Mouse (Mus musculus) regulatory T cell (primary cell): ENCODE results near the gene Mpst.

ENCODE experiments used
- in situ Hi-C: fragments of 300-600 bp; cut with MboI, MseI; formaldehyde crosslinking; loops from one replicate; pipeline ENCODE4 v1.15.1; 2025; ENCODE audit warnings: high pct_unique_total_duplicates

Mpst gene

DNA sequence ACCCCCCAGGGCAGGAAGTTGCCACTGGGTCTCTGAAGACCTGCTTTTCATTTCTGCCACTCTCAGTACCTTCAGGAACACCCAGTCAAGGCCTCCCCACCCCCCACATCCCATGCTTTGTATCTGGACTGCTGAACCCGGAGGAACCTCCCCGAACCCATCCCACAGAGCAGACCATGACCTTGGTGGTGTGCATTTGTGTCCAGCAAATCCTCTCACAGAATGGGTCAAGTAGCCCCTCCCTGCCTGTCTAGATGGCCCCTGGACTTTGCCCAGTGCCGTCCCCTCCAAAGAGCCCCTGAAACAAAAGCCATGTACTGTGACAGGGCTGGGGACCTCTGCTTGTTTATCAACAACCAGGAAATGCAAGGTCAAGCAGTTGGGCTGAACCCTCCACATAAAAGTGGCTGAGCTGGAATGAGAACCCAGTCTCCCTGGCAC lies 2.9 kb upstream of the Mpst start:
- in situ Hi-C loops: loop anchor here (10.0 kb wide), 1 partner anchor 1839 kb away; no protein-coding TSS in a partner anchor

DNA sequence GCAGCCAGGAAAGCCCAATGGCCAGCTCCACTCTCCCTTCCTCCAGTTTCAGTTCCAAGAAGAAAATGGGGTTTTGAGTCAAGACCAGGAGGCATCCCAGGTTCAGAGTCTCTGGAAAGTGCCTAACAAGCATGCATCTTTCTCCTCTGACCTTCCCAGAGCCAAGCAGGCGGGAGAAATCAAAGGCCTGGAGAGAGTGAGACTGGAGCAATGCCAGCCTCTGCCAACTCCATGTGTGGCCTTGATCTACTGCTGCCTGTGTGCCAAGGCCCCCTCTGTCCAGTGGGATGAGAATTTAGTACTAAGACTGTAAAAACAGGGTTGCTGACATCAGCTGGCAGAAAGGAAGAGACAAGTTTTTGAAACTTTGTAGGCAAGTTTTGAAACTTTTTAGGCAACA lies 2.3 kb upstream of the Mpst start:
- in situ Hi-C loops: loop anchor here (10.0 kb wide), 1 partner anchor 1839 kb away; no protein-coding TSS in a partner anchor

DNA sequence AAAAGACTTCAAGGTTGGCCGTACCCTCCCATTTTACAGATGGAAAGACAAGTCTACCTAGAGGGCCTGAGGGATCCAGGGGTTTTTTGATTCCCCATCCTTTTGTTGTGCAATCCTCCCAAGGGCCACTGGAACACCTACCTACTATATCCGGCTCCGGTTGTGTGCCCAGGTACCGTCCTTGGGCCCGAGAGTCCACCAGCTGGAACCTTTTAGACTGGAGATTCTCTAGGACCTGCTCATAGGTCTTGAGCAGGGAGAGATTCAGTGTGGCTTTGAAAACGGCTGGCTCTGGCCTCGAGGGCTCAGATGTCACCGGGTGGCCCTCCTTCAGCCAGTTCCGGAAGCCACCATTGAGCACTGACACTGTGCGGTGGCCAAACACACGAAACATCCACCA lies 1.1 kb upstream of the Mpst start:
- in situ Hi-C loops: loop anchor here (10.0 kb wide), 1 partner anchor 1840 kb away; no protein-coding TSS in a partner anchor

DNA sequence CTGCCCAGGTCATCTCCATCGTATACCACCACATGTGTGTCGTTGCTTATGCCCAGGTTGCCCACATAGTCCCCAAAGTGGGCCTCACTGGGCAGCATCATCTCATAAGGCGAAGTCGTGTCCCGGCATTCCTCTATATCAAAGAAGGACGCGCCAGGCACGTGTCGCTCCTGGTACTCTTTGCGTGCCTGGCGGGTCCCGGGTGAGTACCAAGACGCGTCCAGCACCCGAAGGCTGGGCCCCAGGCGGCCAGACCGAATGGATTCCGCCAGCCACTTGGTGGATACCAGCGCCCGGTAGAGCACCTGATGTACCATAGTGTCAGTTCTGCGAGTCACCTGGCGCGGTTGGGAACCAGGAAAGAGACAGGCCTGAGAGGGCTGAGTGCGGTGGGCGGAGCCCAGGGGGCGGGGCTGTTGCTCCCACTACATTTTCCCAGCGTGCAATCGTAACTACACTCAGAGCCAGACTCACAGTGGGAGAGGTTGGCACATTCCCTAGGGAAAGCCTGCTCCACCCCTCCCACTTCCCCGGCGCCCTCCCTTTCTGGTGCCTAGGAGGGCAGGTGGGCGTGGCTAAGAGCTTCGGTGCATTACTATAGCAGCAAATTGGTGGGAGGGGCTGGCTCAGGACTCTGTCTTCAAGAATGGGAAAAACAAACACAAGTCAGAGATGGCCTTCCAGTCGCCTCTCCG lies 552 bp upstream of the Mpst start, which contains the start of gene Tst:
Gene Tst (minus strand): TSS at position 391 of the 695 bp plus-strand sequence.
- in situ Hi-C loops: loop anchor here (10.0 kb wide), 1 partner anchor 1841 kb away; no protein-coding TSS in a partner anchor

DNA sequence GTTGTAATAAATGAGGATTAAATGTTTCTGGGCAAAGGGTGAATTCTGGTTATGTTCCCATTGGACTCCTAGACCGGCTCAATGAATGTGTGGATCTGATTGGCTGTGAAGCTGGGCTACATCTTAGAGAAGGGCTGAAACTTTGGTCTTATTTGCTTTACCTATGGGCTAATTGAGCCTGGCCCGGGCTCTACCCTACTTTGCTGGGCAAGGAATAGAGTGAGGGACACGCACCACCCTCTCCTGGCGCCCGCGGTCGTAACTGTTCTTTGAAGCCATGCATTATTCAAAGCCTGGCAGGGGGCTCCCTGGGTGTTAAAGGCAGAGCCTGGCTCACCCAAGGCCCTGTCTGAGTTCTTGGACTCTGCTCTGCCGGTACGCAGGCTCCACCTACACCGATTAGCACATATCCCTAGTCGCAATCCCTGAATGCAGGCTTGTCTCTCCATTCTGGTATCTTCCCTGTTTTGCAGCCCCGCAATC lies 3.4 kb downstream of the Mpst start:
- in situ Hi-C loops: loop anchor here (10.0 kb wide), 1 partner anchor 1845 kb away; no protein-coding TSS in a partner anchor

DNA sequence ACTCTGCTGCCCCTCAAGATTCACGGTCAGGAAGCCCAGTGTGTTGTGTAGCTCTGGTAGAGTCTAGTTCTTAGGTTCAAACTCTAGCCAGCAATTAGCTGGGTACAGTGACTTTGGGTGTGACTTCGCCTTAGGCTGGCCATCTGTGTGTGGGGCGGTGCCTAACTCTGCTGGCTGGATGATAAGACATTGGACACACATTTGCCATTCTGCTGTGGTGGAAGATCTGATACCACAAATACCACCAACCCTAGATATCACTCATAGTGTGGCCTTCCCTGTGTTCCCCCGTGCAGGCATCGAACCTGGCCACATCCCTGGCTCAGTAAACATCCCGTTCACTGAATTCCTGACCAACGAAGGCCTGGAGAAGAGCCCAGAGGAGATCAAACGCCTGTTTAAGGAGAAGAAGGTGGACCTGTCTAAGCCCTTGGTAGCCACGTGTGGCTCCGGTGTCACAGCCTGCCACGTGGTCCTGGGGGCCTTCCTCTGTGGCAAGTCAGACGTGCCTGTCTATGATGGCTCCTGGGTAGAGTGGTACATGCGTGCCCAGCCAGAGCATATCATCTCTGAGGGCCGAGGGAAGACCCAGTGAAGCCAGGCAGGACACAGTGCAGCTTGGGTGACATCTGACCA lies 7.0 kb downstream of the Mpst start:
- in situ Hi-C loops: no loop called here

DNA sequence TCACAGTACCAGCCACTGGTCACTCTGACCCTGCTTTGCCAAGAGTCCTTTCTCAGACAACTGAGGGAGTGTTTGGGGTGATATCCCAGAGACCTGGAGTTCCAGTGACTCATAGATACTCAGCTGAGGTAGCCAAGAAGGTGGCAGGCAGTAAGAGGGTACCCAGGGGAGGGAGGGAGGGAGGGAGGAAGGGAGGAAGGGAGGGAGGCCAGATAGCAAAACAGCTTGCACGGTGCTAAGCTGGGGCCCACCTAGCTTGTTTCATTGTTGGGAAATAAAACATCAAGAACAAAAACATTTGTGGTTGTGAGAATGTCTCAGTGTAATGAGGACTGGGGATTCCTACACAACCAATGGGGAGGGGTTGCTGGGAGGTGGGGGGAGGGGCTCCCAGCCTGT lies 7.5 kb downstream of the Mpst start:
- in situ Hi-C loops: no loop called here

DNA sequence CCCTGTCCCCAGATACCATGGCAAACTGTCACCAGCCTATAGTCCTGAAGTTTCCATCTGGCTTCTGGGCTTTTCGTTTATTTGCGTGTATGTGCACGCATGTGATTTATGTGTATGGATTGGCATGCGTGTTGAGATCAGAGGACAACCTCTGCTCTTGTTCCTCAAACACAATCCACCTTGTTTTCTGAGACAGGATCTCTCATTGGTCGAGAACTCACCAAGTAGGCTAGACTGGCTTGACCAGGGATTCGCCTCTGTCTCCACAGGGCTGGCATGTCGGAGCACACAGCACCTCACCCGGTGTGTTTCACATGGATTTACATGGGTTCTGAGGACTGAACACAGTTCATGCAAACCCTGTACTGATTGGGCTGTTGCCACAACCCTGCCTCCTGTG lies 7.9 kb downstream of the Mpst start:
- in situ Hi-C loops: no loop called here

DNA sequence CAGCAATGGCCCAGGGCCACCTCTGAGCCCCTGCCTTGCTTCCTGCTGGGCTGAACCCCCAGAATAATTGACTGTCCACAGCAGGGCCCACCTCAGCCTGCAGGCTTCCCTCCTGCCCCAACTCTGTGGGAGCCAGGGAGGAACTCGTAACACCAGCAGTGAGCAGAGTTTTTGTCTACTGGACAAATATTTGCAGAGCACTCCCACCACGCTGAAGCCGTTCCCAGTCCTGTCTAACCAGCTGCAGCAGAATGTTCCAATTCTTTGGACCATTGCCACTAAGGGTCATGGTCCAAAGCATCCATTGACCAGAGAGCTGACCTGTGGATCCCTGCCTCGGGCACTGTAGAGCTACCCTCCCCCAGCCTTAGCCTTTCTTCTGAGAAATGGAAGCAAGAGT lies 10.7 kb downstream of the Mpst start:
- in situ Hi-C loops: no loop called here

DNA sequence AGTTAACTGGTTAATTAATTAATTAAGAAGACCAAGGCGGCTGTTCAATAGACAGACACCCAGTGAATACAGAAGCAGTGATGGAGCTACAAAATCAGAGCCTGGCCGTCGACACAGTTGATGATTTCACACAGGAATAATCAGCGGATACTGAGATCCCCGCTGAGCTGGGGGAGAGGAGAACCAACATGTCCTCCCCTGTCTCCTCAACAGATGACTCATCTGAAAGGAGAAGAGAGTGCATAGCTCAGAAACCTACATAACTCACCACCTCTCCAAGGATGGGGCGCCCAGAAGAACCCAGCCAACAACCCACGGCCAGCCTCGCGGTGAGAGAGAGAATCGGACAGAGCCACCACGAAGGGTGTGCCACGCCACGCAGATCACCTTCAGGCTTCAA lies 14.2 kb downstream of the Mpst start:
- in situ Hi-C loops: loop anchor here (5.0 kb wide), 1 partner anchor 68 kb away; no protein-coding TSS in a partner anchor

DNA sequence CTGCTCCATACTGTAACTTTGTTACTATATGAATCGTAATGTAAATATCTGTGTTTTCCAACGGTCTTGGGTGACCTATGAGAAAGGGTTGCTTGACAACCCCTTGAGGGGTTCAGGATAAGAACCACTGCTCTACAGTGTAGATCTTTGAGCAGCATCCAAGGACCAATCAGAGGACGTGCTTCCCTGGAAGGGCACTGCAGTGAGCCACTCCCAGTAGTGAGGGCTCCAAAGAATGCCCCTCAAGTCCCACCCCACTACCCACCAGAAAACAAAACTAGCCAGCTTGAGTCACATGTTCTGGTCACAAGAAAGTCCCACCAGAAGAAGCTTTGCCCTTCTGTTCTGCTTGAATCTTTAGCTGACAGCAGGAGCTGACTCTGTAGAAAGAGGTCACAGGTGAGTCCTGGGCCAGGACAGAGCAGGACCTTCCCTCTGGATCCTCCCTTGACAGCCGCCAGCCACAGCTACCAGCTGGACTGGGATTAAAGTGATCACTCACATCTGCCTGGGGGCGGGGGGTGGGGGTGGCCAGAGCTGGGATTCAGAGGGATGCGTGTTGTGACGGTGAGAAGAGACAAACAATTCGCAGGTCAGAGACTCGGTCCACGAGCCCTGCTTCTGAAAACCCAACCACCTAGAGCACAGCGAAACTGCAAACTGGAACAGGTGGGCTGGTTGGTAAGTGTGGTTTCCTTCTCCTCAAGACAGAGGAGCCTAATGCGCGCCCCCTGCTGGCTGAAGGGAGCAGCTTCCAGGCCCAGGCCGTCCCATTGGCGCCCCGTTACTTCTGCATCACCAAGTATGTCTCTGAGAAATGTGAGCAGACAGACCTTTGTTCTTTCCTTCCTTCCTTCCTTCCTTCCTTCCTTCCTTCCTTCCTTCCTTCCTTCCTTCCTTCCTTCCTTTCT lies 16.1 kb downstream of the Mpst start:
- in situ Hi-C loops: loop anchor here (5.0 kb wide), 1 partner anchor 70 kb away; no protein-coding TSS in a partner anchor

DNA sequence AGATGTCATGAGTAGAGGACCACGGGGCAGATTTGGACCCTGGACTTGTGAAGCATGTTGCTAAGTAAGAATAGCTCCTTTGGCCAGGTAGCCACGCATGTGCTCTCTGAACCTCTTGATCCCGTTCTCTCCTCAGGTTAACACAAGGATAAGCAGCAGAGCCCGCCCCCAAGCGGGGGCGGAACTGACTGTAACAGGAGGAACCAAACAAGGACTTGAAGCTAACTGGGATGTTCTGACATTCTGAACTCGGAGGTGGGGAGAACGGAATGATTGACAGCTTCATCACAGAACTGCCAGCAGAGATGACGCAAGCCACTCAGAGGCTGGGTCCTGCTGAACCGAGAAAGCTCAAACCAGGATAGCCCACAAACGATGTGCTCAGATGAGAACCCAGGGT lies 18.3 kb downstream of the Mpst start:
- in situ Hi-C loops: loop anchor here (5.0 kb wide), 1 partner anchor 72 kb away; no protein-coding TSS in a partner anchor

DNA sequence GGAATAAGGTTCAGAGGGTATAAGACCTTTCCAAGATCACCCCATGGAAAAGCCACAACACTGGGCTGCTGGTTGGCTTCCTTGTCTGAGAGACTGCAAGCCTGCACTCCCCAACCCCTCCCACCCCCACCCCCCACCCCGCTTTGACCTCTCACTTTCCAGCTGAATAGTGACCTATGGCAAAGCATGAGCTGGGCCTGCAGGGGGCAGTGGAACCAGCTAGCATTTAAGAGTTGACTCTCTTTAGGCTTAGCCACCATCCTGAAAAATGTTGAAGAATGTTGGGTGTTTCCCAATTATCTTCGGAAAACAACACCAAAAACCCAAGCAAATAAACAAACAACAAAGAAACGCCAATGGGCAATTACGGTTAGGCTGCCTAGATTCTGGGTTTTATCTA lies 19.0 kb downstream of the Mpst start:
- in situ Hi-C loops: no loop called here

DNA sequence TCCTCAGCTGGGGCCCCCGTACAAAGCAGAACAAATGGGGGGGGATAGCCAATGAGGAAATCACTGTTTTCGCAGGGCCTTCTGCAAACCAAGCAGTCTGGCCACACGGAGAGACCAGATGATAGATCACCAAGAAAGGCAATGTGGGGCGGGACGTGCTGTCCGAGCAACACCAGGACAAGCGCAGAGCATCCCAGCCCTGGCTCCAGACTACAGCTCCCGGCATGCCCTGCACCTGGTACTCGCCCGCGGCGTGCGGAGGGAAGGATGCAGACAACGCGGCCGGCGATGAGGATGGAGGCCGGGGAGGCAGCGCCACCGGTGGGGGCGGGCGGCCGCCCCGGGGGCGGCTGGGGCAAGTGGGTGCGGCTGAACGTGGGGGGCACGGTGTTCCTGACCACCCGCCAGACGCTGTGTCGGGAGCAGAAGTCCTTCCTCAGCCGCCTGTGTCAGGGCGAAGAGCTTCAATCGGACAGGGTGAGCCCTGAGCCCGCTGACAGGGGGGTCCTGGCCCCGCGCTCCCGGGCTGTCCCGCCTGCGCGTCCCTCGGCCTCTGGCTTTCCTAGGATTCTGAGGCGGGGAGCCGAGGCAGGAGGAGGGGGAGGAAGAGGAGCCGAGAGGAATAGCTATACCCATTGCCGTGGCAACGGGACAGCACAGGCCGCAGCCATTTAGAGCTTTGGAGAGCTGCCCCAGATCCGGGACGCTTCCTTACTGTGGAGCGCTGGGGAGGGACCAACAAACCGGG lies 22.3 kb downstream of the Mpst start, which contains the start of gene Kctd17:
Gene Kctd17 (plus strand): TSS at position 174 of the 748 bp plus-strand sequence.
- in situ Hi-C loops: no loop called here

DNA sequence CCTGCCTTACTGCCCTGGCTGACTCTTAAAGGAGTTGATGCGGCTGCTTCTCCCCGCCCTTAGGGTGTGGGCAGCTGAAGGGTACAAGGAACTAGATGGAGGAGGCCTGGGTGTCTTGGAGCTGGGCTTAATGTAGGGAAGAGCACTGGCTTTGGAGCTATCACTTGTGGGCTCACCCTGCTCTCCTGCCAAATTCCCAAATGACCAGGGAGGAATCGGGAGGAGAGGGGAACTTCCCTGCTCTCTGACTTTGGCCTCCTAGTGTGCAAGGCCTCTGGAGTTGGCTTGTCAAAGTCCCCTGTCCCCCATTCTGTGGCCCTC lies 22.9 kb downstream of the Mpst start:
- in situ Hi-C loops: no loop called here

DNA sequence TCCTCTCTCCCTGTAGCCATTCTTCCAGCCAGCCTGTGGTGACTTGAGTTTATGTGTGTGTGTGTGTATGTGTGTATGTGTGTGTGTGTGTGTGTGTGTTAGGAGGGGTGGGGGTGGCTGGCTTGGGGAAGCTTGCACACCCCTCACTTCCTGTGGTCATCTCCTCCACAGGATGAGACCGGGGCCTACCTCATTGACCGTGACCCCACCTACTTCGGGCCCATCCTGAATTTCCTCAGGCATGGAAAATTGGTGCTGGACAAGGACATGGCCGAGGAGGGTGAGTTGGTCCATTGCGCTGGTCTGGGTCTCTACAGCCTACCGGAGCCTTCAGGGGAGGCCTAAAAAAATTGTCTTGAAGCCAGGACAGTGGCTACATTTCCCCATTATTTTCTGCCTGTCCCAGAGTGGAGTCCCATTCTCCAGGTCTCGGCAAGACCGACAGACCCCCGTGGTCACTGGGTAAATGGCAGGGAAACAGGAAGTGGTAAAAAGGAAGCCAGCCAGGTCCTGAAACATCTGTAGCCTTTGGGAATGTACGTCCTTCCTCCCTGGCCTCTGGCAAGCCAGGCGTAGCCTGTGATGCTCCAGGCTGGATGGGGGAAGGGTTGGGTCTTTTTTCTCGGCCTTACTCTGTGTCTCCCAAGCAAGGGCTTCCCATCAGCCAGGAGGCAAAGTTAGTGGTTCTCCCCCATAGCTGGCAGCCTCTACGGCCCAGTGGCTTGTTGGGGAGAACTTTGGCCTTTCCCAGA lies 23.8 kb downstream of the Mpst start:
- in situ Hi-C loops: no loop called here

DNA sequence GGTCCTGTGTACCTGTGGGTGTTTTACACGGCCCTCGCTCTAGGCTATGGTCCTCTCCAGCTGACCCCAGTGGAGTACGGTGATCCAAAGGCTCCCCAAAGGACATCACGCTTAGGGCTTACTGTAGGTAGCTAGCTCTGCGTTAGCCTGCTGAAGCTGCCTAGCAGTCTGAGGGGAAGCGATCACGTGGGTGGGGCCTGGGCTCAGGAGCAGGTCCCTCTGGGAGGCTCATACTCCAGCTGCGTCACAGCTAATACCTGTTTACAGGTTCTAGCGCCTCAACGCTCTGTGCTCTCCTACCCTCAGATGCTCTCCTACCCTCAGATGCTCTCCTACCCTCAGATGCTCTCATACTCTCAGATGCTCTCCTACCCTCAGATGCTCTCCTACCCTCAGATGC lies 24.7 kb downstream of the Mpst start:
- in situ Hi-C loops: no loop called here

DNA sequence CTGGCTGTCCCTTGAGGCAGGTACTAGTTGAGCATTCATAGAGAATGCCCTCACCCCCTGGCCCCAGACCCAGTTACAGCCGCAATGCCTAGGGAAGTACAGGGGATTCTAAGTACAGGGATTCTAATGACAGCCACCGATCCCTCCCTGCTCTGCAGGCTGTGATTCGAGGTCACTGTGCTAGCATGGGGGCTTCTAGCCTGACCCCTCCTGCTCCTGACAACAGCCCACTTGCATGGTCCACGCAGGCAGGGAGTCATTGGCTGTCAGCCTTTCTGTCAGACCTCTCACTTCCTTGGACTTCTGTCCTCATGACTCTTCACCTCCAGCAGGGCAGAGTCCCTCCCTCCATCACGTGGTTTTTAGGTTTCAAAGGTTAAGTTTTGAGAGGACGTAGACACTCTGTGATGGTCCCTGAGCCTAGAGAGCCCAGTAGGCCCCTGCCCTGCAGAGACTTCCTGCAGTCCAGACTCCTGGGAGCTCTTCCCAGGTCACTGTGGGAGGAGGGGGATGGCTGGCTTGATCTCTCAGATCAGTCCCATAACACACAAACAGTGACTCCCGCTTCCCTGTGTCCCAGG lies 25.4 kb downstream of the Mpst start:
- in situ Hi-C loops: no loop called here

DNA sequence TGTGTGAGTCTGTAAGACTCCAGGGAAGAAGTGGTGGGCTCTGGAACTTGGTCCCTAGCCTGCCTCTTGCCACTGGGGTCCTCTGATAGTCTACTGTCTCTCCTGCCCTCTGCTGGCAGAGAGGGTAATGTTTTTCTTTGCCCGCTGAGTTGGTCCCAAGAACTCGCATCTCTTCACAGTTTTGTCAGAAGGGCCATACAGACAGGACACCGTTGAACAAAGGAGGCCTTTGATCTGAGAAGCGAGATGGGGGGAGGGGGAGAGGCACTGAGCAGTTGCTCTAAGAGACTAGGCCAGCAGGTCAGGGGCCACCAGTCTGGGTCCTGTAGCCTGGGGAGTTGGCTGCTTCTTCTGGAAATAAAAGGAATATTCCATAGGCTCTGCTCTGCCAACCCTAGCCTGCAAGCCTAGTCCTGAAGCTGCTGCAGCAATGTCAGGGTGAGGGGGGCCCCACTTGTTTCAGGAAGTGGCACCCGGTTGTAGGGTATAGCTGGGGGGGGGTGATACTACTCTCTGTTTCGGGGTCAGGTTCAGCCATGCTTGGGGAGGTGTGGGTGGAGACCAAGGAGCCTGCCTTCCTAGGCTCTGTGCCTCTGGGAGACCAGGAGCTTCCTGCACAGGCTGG lies 28.8 kb downstream of the Mpst start:
- in situ Hi-C loops: no loop called here
